Mouse (Mus musculus) cerebellum, adult 2 months (tissue): Measurements from ENCODE around the gene Fam214b. TPM values are rescaled to one million over a fixed set of nuclear protein-coding genes. Genes with fewer than 3 reads are reported as not detected.

Source experiments
- DNase-seq, 2 experiments: peaks; one replicate each; pipeline ENCODE4 v3.0.0; 2021
- H3K27ac ChIP-seq: fragments of 200-500 bp; 2 replicates; pipeline ENCODE4 v1.5.1; 2012; ENCODE audit warnings: low read length, control low read depth, inconsistent platforms; ENCODE audit not compliant: insufficient read depth
- H3K27me3 ChIP-seq: fragments of 200-500 bp; 2 replicates; pipeline ENCODE4 v1.6.1; 2012; ENCODE audit warnings: inconsistent platforms, mild to moderate bottlenecking, low read length, moderate library complexity; ENCODE audit not compliant: control insufficient read depth, insufficient read depth
- H3K4me1 ChIP-seq: fragments of 200-500 bp; 2 replicates; pipeline ENCODE4 v1.6.1; 2011; ENCODE audit warnings: low read length; ENCODE audit not compliant: control insufficient read depth, insufficient read depth
- H3K4me3 ChIP-seq: fragments of 200-500 bp; replicated peaks from 2 replicates; pipeline ENCODE3; 2011; ENCODE audit warnings: mild to moderate bottlenecking, low read depth, low read length, control low read depth; ENCODE audit not compliant: insufficient read depth
- CTCF ChIP-seq: fragments of 200-500 bp; IDR thresholded peaks from 2 replicates; pipeline ENCODE4 v1.5.1; 2011; ENCODE audit warnings: low read depth, mild to moderate bottlenecking, control low read depth, low read length, moderate library complexity, borderline replicate concordance; ENCODE audit not compliant: insufficient read depth
- POLR2A ChIP-seq: fragments of 200-500 bp; IDR thresholded peaks from 2 replicates; pipeline ENCODE4 v1.6.1; 2011; ENCODE audit warnings: low read length, control low read depth, borderline replicate concordance; ENCODE audit not compliant: insufficient read depth
- WGBS: fragments of 180-500 bp; shearing (Covaris S2); methylation state at CpG from one replicate; pipeline ENCODE4 v1.1.7; 2018; 5-methylcytosine and 5-hydroxymethylcytosine counted together
- polyA plus RNA-seq: library from polyadenylated mRNA; depleted of rRNA; stranded (reverse); fragments of >200 nt; gene quantifications from 2 replicates; pipeline ENCODE4 v1.2.3, GENCODE M21; 2012

Fam214b gene
- polyA plus RNA-seq, 1 experiment = 32.5 TPM

- no peak for TF ChIP-seq POLR2A
- no peak for TF ChIP-seq CTCF
- 10% methylated on average over 4 of the region's 4 CpGs for WGBS
Observed at GRCm38 (mm10) chr4:43044673-43045072, 1.3 kb downstream of the Fam214b start.

GRCm38 (mm10) chr4:43043644-43044357, 2.2 kb downstream of the Fam214b start:
- Histone ChIP-seq H3K4me3 (no peak overlapping the region), H3K4me1 (peaks cover 7% of the 10 kb centered on the region), H3K27me3 (no peaks in the 10 kb centered on the region), H3K27ac (no peak overlapping the region)
- WGBS = 39% methylated on average over 7 of the region's 7 CpGs
- TF ChIP-seq POLR2A = no peak
- TF ChIP-seq CTCF = no peak
- peak in 1 of 2 experiments; percentile 22 for DNase-seq

More at GRCm38 (mm10) chr4:43044673-43045072, 1.3 kb downstream of the Fam214b start:
- no peak overlapping the region; the same call in 1 of the 2 replicates for H3K27ac ChIP-seq
- no peaks in the 10 kb centered on the region for H3K27me3 ChIP-seq
- H3K4me3 ChIP-seq = peak overlapping the region; percentile 5
- DNase-seq = peak in 1 of 2 experiments; percentile 20
- peaks cover 2% of the 10 kb centered on the region; the same call in 1 of the 2 replicates for H3K4me1 ChIP-seq

- WGBS = 66% methylated on average over 9 of the region's 9 CpGs
Observed at GRCm38 (mm10) chr4:43040881-43041547, 5.0 kb downstream of the Fam214b start.

GRCm38 (mm10) chr4:43040114-43040572, 5.9 kb downstream of the Fam214b start:
- WGBS = under 1% methylated on average over 22 of the region's 25 CpGs
- DNase-seq = peak; percentile 91 to 96
- TF ChIP-seq POLR2A (0 out of 2 replicates have a peak, but pooled peaks have one; percentile 29), CTCF (no peak)
- H3K27ac ChIP-seq = no peak overlapping the region
- H3K4me3 ChIP-seq = peak overlapping the region; percentile 76
- H3K27me3 ChIP-seq = no peaks in the 10 kb centered on the region
- peaks cover 10% of the 10 kb centered on the region for H3K4me1 ChIP-seq

More at GRCm38 (mm10) chr4:43040881-43041547, 5.0 kb downstream of the Fam214b start:
- Histone ChIP-seq H3K27me3 (no peaks in the 10 kb centered on the region), H3K4me3 (no peak overlapping the region), H3K4me1 (peaks cover 10% of the 10 kb centered on the region), H3K27ac (no peak overlapping the region)
- TF ChIP-seq POLR2A = no peak
- no peak for TF ChIP-seq CTCF
- DNase-seq = peak; percentile 13 to 16

- peak overlapping the region; percentile 76 for H3K4me3 ChIP-seq
- TF ChIP-seq POLR2A = no peak
- TF ChIP-seq CTCF = no peak
- peaks cover 7% of the 10 kb centered on the region for H3K4me1 ChIP-seq
- no peak overlapping the region; the same call in 1 of the 2 replicates for H3K27ac ChIP-seq
- DNase-seq = no peak
- under 1% methylated on average over 11 of the region's 11 CpGs for WGBS
- H3K27me3 ChIP-seq = no peaks in the 10 kb centered on the region
Observed at GRCm38 (mm10) chr4:43039609-43040008, 6.4 kb downstream of the Fam214b start.

GRCm38 (mm10) chr4:43038567-43039495, 7.2 kb downstream of the Fam214b start:
- 37% methylated on average over 15 of the region's 15 CpGs for WGBS
- H3K4me1 ChIP-seq = peaks cover 7% of the 10 kb centered on the region
- peak; percentile 29 to 35 for DNase-seq
- H3K27me3 ChIP-seq = no peaks in the 10 kb centered on the region
- TF ChIP-seq POLR2A (no peak), CTCF (no peak)
- peak overlapping the region; percentile 76 for H3K4me3 ChIP-seq
- no peak overlapping the region; the same call in 1 of the 2 replicates for H3K27ac ChIP-seq
